Mouse (Mus musculus) kidney, adult 2 months (tissue): ENCODE measurements around the gene Ralgapa1.

ENCODE experiments used
- CTCF ChIP-seq: fragments of 200-500 bp; conservative IDR thresholded peaks from 2 replicates; pipeline ENCODE4 v1.5.1; 2011; ENCODE audit warnings: low read depth, mild to moderate bottlenecking, control low read depth, low read length, moderate library complexity, mixed read lengths; ENCODE audit not compliant: insufficient read depth, insufficient read length
- POLR2A ChIP-seq: fragments of 200-500 bp; IDR thresholded peaks from one replicate; pipeline ENCODE4 v1.6.1; 2011; ENCODE audit warnings: low read depth, low read length, control low read depth

- TF ChIP-seq CTCF (no peak), POLR2A (no peak)
These were observed 247.2 kb downstream of the Ralgapa1 start for GRCm38 (mm10) chr12:55573794-55574193.
